Mouse (Mus musculus) MEL (cell line): ENCODE data around the gene Pelp1. TPM values are rescaled to one million over a fixed set of nuclear protein-coding genes. Genes with fewer than 3 reads are reported as not detected.

ENCODE experiments used
- DNase-seq: peaks from one replicate; pipeline ENCODE4 v3.0.0; 2011; ENCODE audit warnings: low read depth, low spot score
- H3K27ac ChIP-seq: 2 replicates; pipeline ENCODE4 v1.5.1; 2012; ENCODE audit warnings: low read depth, mild to moderate bottlenecking, control low read depth, low read length, moderate library complexity; ENCODE audit not compliant: control insufficient read depth
- H3K27me3 ChIP-seq, 2 experiments: fragments of 150-350 bp in 1 of 2; sonication (generic) in 1 of 2; 2 replicates each; pipeline ENCODE4 v1.6.1; 2012; ENCODE audit warnings: low read length in 2 of 2, mild to moderate bottlenecking in 2 of 2, improper control_type of control experiment in 1 of 2, moderate library complexity in 1 of 2; ENCODE audit not compliant: insufficient read depth in 2 of 2, control insufficient read depth in 1 of 2
- H3K36me3 ChIP-seq, 2 experiments: 2 replicates each; pipeline ENCODE4 v1.6.1; 2012 to 2014; ENCODE audit warnings: low read length in 2 of 2, improper control_type of control experiment in 1 of 2, inconsistent platforms in 1 of 2, mild to moderate bottlenecking in 1 of 2; ENCODE audit not compliant: insufficient read depth in 2 of 2, control insufficient read depth in 1 of 2
- H3K4me1 ChIP-seq, 2 experiments: fragments of 150-350 bp in 1 of 2; sonication (generic) in 1 of 2; 2 replicates each; pipeline ENCODE4 v1.6.1; 2012; ENCODE audit warnings: low read length in 2 of 2, improper control_type of control experiment in 1 of 2, mild to moderate bottlenecking in 1 of 2; ENCODE audit not compliant: insufficient read depth in 2 of 2, control insufficient read depth in 1 of 2
- H3K4me3 ChIP-seq, 2 experiments: fragments of 150-350 bp in 1 of 2; sonication (generic) in 1 of 2; 2 replicates each; pipeline ENCODE4 v1.5.1; 2012; ENCODE audit warnings: low read depth in 2 of 2, low read length in 2 of 2, mild to moderate bottlenecking in 2 of 2, moderate library complexity in 2 of 2, control low read depth in 1 of 2, improper control_type of control experiment in 1 of 2; ENCODE audit not compliant: control insufficient read depth in 1 of 2, insufficient read depth in 1 of 2
- H3K79me2 ChIP-seq: 2 replicates; pipeline ENCODE4 v1.6.1; 2012; ENCODE audit warnings: mild to moderate bottlenecking, low read length, moderate library complexity; ENCODE audit not compliant: control insufficient read depth, poor library complexity, insufficient read depth
- H3K9ac ChIP-seq: 2 replicates; pipeline ENCODE4 v1.6.1; 2012; ENCODE audit warnings: low read depth, mild to moderate bottlenecking, control low read depth, low read length, moderate library complexity; ENCODE audit not compliant: control insufficient read depth, poor library complexity, severe bottlenecking
- H3K9me3 ChIP-seq: fragments of 150-350 bp; sonication (generic); replicated peaks from 2 replicates; pipeline ENCODE4 v1.6.1; 2012; ENCODE audit warnings: mild to moderate bottlenecking, low read length, improper control_type of control experiment, moderate library complexity; ENCODE audit not compliant: insufficient read depth
- BHLHE40 ChIP-seq: IDR thresholded peaks from 2 replicates; pipeline ENCODE4 v1.6.1; 2012; ENCODE audit warnings: low read depth, mild to moderate bottlenecking, inconsistent platforms, low read length, improper control_type of control experiment, borderline replicate concordance
- CHD1 ChIP-seq: IDR thresholded peaks from 2 replicates; pipeline ENCODE4 v1.6.1; 2012; ENCODE audit warnings: low read depth, mild to moderate bottlenecking, inconsistent platforms, low read length, improper control_type of control experiment
- CHD2 ChIP-seq: IDR thresholded peaks from 2 replicates; pipeline ENCODE4 v1.6.1; 2011; ENCODE audit warnings: low read length, improper control_type of control experiment
- CTCF ChIP-seq, 3 experiments: IDR thresholded peaks in 2 of 3; conservative IDR thresholded peaks in 1 of 3; 2 replicates each; pipeline ENCODE4 v1.5.1; 2011 to 2012; ENCODE audit warnings: low read length in 3 of 3, low read depth in 2 of 3, mild to moderate bottlenecking in 2 of 3, improper control_type of control experiment in 1 of 3, inconsistent platforms in 1 of 3, mixed read lengths in 1 of 3, moderate library complexity in 1 of 3; ENCODE audit not compliant: control insufficient read depth in 1 of 3, insufficient read depth in 1 of 3, poor library complexity in 1 of 3, severe bottlenecking in 1 of 3
- ELF1 ChIP-seq: IDR thresholded peaks from 2 replicates; pipeline ENCODE4 v1.6.1; 2014; ENCODE audit warnings: low read depth, mild to moderate bottlenecking, inconsistent platforms, low read length, improper control_type of control experiment, moderate library complexity
- ETS1 ChIP-seq: IDR thresholded peaks from 2 replicates; pipeline ENCODE4 v1.6.1; 2012; ENCODE audit warnings: low read depth, mild to moderate bottlenecking, inconsistent platforms, low read length, improper control_type of control experiment, moderate library complexity
- GATA1 ChIP-seq: IDR thresholded peaks from 2 replicates; pipeline ENCODE4 v1.6.1; 2011; ENCODE audit warnings: low read depth, low read length, improper control_type of control experiment
- HCFC1 ChIP-seq: IDR thresholded peaks from 2 replicates; pipeline ENCODE4 v1.6.1; 2012; ENCODE audit warnings: low read depth, mild to moderate bottlenecking, inconsistent platforms, low read length, improper control_type of control experiment, moderate library complexity
- JUND ChIP-seq: IDR thresholded peaks from 2 replicates; pipeline ENCODE4 v1.6.1; 2011; ENCODE audit warnings: low read depth, mild to moderate bottlenecking, improper control_type of control experiment, low read length
- KAT2A ChIP-seq: conservative IDR thresholded peaks from 2 replicates; pipeline ENCODE4 v1.6.1; 2012; ENCODE audit warnings: low read depth, low read length, improper control_type of control experiment, inconsistent platforms
- MAX ChIP-seq: IDR thresholded peaks from 2 replicates; pipeline ENCODE4 v1.6.1; 2011; ENCODE audit warnings: low read length, improper control_type of control experiment
- MAZ ChIP-seq: IDR thresholded peaks from 2 replicates; pipeline ENCODE4 v1.6.1; 2012; ENCODE audit warnings: low read depth, mild to moderate bottlenecking, inconsistent platforms, low read length, improper control_type of control experiment
- MEF2A ChIP-seq: IDR thresholded peaks from 2 replicates; pipeline ENCODE4 v1.6.1; 2014; ENCODE audit warnings: low read depth, mild to moderate bottlenecking, inconsistent platforms, low read length, improper control_type of control experiment; ENCODE audit not compliant: poor library complexity, insufficient replicate concordance, severe bottlenecking; ENCODE audit errors: extremely low read depth
- MXI1 ChIP-seq: IDR thresholded peaks from 2 replicates; pipeline ENCODE4 v1.6.1; 2011; ENCODE audit warnings: mild to moderate bottlenecking, low read depth, low read length, improper control_type of control experiment
- NELFE ChIP-seq: IDR thresholded peaks from 2 replicates; pipeline ENCODE4 v1.6.1; 2011; ENCODE audit warnings: low read depth, low read length, improper control_type of control experiment
- NRF1 ChIP-seq: IDR thresholded peaks from 2 replicates; pipeline ENCODE4 v1.6.1; 2014; ENCODE audit warnings: low read depth, mild to moderate bottlenecking, inconsistent platforms, low read length, improper control_type of control experiment, moderate library complexity; ENCODE audit not compliant: poor library complexity, insufficient read depth, severe bottlenecking
- POLR2A ChIP-seq, 2 experiments: IDR thresholded peaks; 2 replicates each; pipeline ENCODE4 v1.6.1; 2011 to 2012; ENCODE audit warnings: low read length in 2 of 2, mild to moderate bottlenecking in 2 of 2, control low read depth in 1 of 2, improper control_type of control experiment in 1 of 2, low read depth in 1 of 2, moderate library complexity in 1 of 2; ENCODE audit not compliant: control insufficient read depth in 1 of 2, insufficient read depth in 1 of 2, poor library complexity in 1 of 2
- POLR2AphosphoS2 ChIP-seq: IDR thresholded peaks from 2 replicates; pipeline ENCODE4 v1.6.1; 2011; ENCODE audit warnings: low read length, improper control_type of control experiment
- POLR2AphosphoS5 ChIP-seq: IDR thresholded peaks from 2 replicates; pipeline ENCODE4 v1.6.1; 2012; ENCODE audit warnings: low read depth, borderline replicate concordance, mild to moderate bottlenecking, inconsistent platforms, low read length, moderate library complexity, mixed read lengths
- RCOR1 ChIP-seq: IDR thresholded peaks from 2 replicates; pipeline ENCODE4 v1.6.1; 2012; ENCODE audit warnings: low read depth, mild to moderate bottlenecking, inconsistent platforms, low read length, improper control_type of control experiment
- SIN3A ChIP-seq: IDR thresholded peaks from 2 replicates; pipeline ENCODE4 v1.6.1; 2012; ENCODE audit warnings: low read length, improper control_type of control experiment, inconsistent platforms
- SMC3 ChIP-seq: IDR thresholded peaks from 2 replicates; pipeline ENCODE4 v1.6.1; 2011; ENCODE audit warnings: low read depth, low read length, improper control_type of control experiment
- TBP ChIP-seq: IDR thresholded peaks from 2 replicates; pipeline ENCODE4 v1.8.0; 2011; ENCODE audit warnings: low read depth, low read length, improper control_type of control experiment
- UBTF ChIP-seq: IDR thresholded peaks from 2 replicates; pipeline ENCODE4 v1.6.1; 2012; ENCODE audit warnings: low read depth, mild to moderate bottlenecking, inconsistent platforms, low read length, improper control_type of control experiment, moderate library complexity, borderline replicate concordance; ENCODE audit not compliant: insufficient read depth
- USF1 ChIP-seq: IDR thresholded peaks from 2 replicates; pipeline ENCODE4 v1.6.1; 2014; ENCODE audit warnings: low read depth, mild to moderate bottlenecking, inconsistent platforms, low read length, improper control_type of control experiment, moderate library complexity
- USF2 ChIP-seq, 2 experiments: IDR thresholded peaks; 2 replicates each; pipeline ENCODE4 v1.6.1; 2011 to 2012; ENCODE audit warnings: improper control_type of control experiment in 2 of 2, low read length in 2 of 2, borderline replicate concordance in 1 of 2, inconsistent platforms in 1 of 2, low read depth in 1 of 2, mild to moderate bottlenecking in 1 of 2; ENCODE audit not compliant: insufficient read depth in 1 of 2
- ZKSCAN1 ChIP-seq: IDR thresholded peaks from 2 replicates; pipeline ENCODE4 v1.6.1; 2012; ENCODE audit warnings: low read depth, mild to moderate bottlenecking, inconsistent platforms, low read length, improper control_type of control experiment, moderate library complexity
- ZMIZ1 ChIP-seq: IDR thresholded peaks from 2 replicates; pipeline ENCODE4 v1.6.1; 2012; ENCODE audit warnings: low read depth, mild to moderate bottlenecking, inconsistent platforms, low read length, improper control_type of control experiment, moderate library complexity
- ZNF384 ChIP-seq: IDR thresholded peaks from 2 replicates; pipeline ENCODE4 v1.6.1; 2012; ENCODE audit warnings: low read depth, mild to moderate bottlenecking, inconsistent platforms, low read length, improper control_type of control experiment
- polyA plus RNA-seq, 2 experiments: library from polyadenylated mRNA; stranded (reverse) in 1 of 2; unstranded in 1 of 2; fragments of >175 nt in 1 of 2; fragments of >200 nt in 1 of 2; gene quantifications; 2 replicates each; pipeline versions ENCODE4 v1.2.1 to v1.2.4; 2012; ENCODE audit warnings: low replicate concordance in 2 of 2, low read depth in 1 of 2; ENCODE audit not compliant: insufficient read length in 2 of 2, insufficient read depth in 1 of 2, missing spikeins in 1 of 2
- total RNA-seq: library from RNA; depleted of rRNA; stranded (reverse); fragments of 300-350 nt; gene quantifications from 2 replicates; pipeline ENCODE4 v1.2.3, GENCODE M21; 2012

Gene Pelp1
- total and polyA plus RNA-seq, 3 experiments, result 50.6 to 70.1 TPM; not detected in 1

DNA sequence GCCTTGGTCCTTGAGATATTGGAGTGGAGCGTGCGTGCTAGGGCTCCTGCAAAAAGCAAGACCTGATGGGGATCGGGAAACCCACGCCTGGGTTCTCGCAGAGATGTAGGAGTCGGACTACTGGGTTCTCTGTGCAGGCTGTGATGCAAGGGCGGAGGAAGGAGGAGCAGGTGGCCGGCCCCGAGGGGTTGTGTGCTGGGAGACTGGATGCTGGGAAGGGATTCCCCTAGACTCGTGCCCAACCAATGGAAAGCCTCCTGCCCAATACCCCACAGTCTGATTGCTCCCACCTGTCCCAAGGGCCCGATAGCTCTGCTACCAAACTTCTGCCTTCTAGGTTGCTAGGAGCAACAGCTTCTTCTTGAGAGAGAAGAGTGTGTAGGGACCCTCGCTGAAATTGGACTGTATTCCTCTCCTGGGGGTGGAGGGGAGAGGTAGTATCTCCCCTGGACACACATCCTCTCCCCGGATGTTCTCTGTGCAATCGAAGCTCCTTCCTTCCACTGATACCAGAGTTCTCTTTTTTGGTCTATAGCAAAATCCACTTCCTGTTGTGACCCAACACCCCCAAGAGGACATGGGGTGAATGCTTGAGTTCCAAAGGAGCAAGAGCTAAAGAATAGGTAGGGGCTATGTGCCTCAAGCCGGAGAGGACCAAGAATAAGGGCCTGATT, 23.2 kb upstream of the Pelp1 start (continued):
- TF ChIP-seq SMC3 (no peak), KAT2A (no peak), POLR2AphosphoS2 (no peak), MXI1 (no peak), ZNF384 (no peak), USF1 (no peak), USF2 (IDR thresholded peaks at IDR 0.05; ENCODE audit: borderline replicate concordance in 1 of 2, insufficient read depth in 1 of 2, low read depth in 1 of 2, low read length in 2 of 2) (no peak), MAX (no peak; the same call in 1 of the 2 replicates), HCFC1 (peak; percentile 49), BHLHE40 (peak; percentile 53; the same call in 1 of the 2 replicates)

DNA sequence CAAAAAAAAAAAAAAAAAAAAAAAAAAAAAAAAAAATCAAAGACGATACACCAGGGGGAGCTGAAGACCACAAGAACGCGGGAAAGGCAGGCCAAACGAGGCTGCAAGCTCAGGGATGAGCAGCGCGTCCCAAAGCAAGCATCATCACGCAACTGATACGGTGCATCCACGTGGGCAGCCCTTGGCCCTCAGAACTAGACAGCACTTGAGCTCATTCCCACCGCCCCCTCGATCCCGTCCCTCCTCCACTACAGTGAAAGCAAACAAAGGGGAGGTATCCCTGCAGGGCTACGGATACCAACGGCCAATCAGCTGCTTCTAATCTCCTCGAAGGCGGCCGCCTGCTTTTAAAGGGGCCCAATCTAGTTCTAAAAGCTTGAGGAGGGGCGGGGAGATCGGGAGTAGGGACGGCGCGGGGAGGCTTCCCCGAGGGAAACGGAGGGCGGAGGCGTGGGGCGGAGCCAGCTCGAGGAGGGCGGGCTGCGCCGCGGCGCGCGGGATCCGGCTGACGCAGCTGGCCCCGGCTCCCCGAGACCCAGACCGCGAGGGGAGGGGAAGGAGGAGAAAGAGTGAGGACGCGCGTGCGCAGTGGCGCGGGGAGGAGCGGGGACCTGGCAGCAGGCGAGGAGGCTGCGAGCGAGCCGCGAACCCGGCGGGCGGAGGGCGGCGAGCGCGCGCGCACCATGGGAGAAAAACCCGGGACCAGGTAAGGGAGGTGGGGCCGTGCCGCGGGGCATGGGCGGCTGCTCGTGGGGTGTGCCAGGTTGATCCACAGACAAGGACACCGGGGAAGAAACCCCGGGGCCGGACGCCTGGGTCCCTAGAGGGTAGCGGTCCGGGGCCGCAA, 22.4 kb upstream of the Pelp1 start, which contains the start of gene Arrb2:
Gene Arrb2 (plus strand): TSS at position 588 of the 847 bp plus-strand sequence.
- Histone ChIP-seq H3K4me1 (peaks cover 8 to 44% of the 10 kb centered on the region in 2 experiments), H3K79me2 (peaks cover 31% of the 10 kb centered on the region), H3K4me3 (peak within 1 kb of the TSS; percentile 64 to 80), H3K9ac (peak within 1 kb of the TSS; percentile 88), H3K27ac (peak within 1 kb of the TSS; percentile 88), H3K9me3 (no peaks in the 10 kb centered on the region), H3K27me3 (no peaks in the 10 kb centered on the region), H3K36me3 (peaks cover 0 to 31% of the 10 kb centered on the region in 2 experiments; a peak in 2 of 4 replicates)
- DNase-seq, result peak; percentile 99
- TF ChIP-seq NELFE (peak; percentile 87), BHLHE40 (no peak), JUND (no peak), KAT2A (no peak; the same call in 1 of the 2 replicates), ZNF384 (peak; percentile 98), POLR2A (IDR thresholded peaks at IDR 0.05; ENCODE audit: control insufficient read depth in 1 of 2, insufficient read depth in 1 of 2, low read depth in 1 of 2, low read length in 2 of 2, poor library complexity in 1 of 2) (peak; percentile 73 to 84; a peak in 3 of 4 replicates), POLR2AphosphoS2 (peak; percentile 73; the same call in 1 of the 2 replicates), ZKSCAN1 (no peak), MAZ (peak; percentile 93), CHD2 (no peak), USF2 (IDR thresholded peaks at IDR 0.05; ENCODE audit: borderline replicate concordance in 1 of 2, insufficient read depth in 1 of 2, low read depth in 1 of 2, low read length in 2 of 2) (no peak), NRF1 (peak; percentile 95), MXI1 (peak; percentile 97), SMC3 (peak; percentile 96), SIN3A (peak; percentile 95), USF1 (peak; percentile 84), MEF2A (no peak), ELF1 (peak; percentile 53), MAX (peak; percentile 80), TBP (peak; percentile 56; the same call in 1 of the 2 replicates), UBTF (no peak), CTCF (IDR thresholded peaks at IDR 0.05 in 2 of 3, conservative IDR thresholded peaks at IDR 0.05 in 1 of 3; ENCODE audit: control insufficient read depth in 1 of 3, insufficient read depth in 1 of 3, low read depth in 2 of 3, low read length in 3 of 3, poor library complexity in 1 of 3, severe bottlenecking in 1 of 3) (peak; percentile 24 to 87 (median 70); a peak in 5 of 6 replicates), GATA1 (peak; percentile 44), ETS1 (peak; percentile 33), CHD1 (no peak), ZMIZ1 (0 out of 2 replicates have a peak, but pooled peaks have one; percentile 76), HCFC1 (peak; percentile 33), RCOR1 (no peak; the same call in 1 of the 2 replicates), POLR2AphosphoS5 (no peak)
